Mouse (Mus musculus): Measurements from ENCODE around the gene Smg1.

GRCm38 (mm10) chr7:118102678-118103461, 140.6 kb downstream of the Smg1 start:
- TF ChIP-seq CTCF (IDR thresholded peaks at IDR 0.05; ENCODE audit: low read depth) (no peak), EP300 (IDR thresholded peaks at IDR 0.05; ENCODE audit: low read depth) (no peak)
